Mouse (Mus musculus) kidney, postnatal 10 days (tissue): ENCODE data around the gene Aktip.

Source experiments
- DNase-seq: peaks from one replicate; pipeline ENCODE4 v3.0.0; 2021; ENCODE audit warnings: mixed read lengths

Aktip gene

DNA sequence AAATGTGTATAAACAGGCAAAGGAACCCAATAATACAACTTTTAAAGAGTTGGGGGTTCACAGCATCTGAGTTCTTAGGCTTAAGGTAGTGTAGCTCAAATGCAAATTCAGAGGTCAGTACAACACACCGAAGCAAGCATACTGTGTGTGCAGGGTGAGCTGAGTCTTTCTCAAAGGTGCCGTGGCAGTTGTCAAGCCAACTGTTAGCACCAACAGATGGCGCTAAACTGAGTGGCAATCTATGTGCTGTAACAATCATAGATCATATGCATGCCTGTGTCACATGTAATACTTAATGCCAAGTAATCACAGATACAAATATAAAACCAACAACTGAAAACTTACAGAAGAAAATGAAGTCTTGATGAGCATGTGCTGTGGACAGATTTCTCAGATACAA lies 81.6 kb downstream of the Aktip start:
- DNase-seq, result no peak

DNA sequence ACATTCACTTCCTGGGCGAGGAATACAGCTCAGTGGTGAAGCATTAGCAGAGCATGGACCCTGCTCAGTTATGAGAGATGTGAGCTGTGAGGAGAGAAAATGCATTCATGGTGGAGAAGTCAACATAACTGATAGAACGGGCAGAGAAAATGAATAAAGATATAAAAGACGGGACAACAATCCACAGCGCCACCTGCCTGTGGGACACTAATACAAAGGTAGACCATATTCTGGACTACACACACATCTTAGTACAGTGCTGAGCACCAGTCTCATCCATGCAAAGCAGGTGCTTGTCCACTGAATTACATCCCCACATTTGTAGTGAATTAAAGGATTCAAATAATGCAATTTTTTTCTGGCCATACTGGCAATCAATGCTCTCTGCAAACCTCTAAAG lies 82.2 kb downstream of the Aktip start:
- DNase-seq, result no peak

DNA sequence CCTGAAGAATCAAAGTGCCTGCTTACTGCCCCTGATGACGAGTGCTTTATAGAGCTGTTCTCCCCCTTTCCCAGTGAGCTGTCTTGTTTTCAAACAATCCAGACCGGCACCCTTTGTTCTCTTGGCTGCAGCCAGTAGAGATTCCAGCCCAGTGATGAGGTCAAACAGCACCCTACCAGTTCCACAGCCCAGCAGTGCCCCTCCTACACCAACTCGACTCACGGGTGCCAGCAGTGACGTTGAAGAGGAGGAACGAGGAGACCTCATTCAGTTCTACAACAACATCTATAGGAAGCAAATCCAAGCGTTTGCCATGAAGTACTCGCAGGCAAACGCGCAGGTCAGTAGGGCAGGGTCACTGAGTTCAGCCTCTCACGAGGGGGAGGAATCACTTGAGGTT lies 84.9 kb downstream of the Aktip start:
- peak; percentile 24 for DNase-seq

DNA sequence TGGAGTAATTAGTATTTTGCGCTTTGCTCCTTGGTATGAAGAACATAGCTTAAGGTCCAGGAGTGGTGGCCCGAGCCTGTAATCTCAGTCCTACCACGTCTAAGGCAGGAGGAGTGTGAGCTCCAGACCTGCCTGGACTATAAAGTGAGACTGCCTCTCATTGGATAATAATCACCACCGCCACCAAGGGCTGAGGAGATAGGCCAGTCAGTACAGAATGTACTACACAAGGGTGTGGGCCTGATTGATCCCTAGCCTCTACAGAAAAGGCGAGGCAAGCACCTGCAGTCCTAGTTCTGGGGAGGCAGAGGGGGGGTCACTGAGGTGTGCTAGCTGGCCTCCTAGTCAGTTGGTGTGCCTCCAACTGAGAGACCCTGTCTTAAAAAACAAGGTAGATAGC lies 85.3 kb downstream of the Aktip start:
- DNase-seq, result no peak

DNA sequence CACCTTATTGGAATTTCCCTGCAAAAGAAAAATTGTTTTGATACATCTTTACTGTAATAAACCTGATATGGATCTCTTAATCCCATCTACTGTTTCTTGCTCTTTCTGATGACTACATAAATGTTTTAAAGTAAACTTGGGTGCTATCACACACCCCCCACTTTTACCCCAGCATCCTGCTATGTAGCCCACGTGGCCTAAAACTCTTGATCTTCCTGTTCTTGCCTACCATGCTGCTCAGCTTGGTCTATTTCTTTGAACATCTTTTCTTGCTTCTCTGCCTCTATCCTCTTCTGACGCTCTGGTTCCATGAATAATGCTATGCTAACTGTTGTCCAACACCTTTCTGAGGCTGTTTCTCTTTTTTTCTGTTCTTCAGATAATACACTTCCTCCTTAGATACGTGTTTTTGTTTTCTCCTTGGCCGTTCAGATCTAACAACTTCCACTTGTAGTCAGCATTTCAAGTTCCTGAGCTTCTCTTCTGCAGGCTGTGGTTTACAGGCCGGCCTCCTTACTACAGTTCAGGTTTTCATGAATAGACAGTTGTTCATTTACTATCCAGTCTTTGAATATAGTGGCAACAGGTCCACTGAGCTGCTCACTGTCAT lies 87.8 kb downstream of the Aktip start:
- DNase-seq, result no peak

DNA sequence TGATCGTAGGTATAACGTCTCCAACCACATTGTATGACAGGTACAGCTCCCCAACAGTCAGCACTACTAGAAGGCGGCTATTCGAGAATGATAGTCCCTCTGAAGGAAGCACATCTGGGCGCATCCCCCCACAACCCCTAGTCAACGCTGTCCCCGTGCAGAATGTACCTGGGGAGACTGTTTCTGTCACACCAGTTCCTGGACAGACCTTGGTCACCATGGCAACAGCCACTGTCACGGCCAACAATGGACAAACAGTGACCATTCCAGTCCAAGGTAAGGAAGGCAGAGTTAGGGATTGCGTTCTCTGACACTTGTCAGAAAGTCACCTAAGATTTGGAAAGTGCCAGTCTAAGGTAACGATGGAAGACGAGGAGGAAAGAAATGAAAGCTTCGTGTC lies 93.5 kb downstream of the Aktip start:
- no peak for DNase-seq

DNA sequence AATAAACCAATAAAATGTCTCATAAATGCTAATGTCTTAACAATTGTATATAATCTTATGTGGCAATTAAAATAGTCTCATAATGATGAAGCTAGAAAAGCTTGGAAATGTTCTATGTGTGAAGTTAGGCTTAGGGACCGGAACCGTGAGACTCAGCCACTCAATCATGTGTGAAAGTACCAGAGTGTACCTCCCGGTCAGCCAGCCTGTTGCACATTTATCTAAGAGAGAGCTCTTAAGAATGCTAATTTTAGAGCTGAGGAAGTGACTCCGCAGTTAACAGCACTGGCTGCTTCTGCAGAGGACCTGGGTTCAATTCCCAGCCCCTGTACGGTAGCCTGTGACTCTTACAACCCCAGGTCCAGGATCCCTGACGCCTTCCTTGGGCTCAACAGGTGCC lies 101.7 kb downstream of the Aktip start:
- no peak for DNase-seq

DNA sequence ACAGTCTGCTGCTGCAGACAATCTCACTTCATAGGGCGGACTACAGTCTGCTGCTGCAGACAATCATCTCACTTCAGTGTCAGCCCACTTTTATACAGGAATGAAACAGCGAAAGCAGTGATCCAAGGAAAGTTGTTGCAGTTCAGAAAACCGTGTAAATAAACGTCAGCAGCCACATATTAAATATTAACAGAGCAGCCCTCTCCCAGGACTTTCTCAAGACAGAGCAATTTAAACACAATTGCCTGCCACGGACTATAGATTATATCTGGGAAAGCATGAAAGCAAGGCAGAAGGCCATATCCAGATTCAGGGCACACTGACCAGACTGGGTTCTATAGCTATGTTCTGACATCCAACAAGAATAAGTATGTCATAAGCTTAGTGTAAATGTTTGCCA lies 105.6 kb downstream of the Aktip start:
- DNase-seq, result no peak

DNA sequence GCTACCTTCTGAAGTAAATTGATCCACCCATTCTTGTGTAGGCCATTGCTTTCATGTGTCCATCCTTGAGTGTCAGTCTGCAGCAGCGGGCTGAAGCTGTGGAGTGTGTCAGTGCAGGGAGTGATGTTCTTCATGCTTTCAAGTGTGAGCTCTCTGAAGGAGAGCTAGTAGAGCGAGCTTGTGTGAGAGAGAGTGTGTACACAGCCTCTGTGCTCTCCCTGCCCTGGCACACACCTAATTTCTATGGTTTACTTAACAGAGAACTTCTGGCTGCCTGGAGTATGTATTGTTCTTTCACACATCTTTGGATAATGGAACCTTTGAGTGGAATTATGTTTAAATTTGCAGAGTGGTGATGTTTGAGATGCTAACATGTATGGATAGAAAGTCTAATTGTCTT lies 110.2 kb downstream of the Aktip start:
- DNase-seq, result no peak

DNA sequence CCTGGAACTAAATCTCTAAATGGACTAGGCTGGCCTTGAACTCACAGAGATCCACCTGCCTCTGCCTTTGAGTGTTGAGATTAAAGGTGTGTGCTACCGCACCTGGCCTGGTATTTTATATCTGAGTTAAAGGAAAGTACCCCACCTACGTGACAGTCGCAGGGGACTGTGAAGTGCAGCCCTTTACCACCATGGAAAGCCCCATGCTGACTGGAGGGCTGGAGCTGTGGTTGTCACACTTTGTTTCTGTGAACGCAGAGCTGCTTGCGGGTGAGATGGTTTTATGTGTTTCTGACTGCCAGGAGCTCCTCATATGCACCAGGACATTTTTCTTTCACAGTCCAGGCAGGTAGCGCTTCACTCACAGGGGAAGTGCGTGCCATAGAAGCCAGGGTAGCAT lies 111.3 kb downstream of the Aktip start:
- no peak for DNase-seq

DNA sequence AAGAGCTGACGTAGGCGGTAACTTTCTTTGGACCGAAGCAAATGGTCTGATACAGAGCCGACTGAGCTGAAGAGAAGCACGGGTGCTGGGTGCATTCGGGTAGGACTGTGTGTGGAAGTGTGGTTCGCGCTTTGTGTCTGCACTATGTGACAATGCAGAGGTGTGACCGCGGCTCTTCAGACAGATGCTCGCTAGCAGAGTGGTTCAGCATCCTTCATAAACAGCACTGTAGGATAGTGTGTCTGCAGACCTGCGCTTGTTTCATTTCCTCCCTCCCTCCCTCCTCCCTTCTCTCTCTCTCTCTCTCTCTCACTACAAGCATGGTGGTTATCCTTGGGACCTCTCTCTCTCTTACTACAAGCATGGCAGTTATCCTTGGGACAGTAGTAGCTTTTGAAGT lies 117.3 kb downstream of the Aktip start:
- DNase-seq, result no peak

DNA sequence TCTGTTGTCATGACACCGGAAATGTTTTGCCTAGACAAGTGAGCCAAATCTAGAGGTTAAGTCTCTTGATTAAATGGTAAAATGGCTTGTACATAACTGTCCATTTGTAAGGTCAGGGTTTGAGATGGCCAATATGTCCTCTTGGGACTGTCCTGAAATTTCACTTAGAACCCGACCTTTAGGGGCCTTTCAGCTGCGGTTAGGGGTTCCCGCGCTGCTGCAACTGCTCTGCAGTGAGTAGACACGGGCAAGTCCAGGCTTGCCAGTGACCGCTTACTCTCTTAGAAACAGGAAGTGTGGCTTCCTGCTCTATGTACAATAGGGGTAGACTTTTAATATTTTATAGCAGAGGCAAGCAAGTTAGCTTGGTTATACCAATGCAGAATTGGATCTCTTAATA lies 117.9 kb downstream of the Aktip start:
- no peak for DNase-seq

DNA sequence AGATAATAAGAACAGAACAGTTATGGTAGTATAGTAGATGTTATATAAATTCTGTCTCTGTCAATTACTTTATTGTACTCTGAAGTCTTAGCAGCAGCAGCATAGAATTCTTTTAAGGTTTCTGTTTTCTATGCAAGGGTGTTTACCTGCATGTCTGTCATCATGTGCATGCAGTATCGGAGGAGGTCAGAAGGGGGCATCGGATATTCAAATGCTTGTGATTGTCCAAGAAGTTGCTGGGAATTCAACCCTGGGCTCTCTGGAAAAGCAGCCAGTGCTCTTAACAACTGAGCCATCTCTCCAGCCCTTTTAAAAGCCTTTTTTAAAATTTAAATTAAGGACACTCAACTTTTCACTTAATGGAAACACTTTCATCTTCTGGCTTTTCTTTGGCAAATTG lies 120.1 kb downstream of the Aktip start:
- no peak for DNase-seq

DNA sequence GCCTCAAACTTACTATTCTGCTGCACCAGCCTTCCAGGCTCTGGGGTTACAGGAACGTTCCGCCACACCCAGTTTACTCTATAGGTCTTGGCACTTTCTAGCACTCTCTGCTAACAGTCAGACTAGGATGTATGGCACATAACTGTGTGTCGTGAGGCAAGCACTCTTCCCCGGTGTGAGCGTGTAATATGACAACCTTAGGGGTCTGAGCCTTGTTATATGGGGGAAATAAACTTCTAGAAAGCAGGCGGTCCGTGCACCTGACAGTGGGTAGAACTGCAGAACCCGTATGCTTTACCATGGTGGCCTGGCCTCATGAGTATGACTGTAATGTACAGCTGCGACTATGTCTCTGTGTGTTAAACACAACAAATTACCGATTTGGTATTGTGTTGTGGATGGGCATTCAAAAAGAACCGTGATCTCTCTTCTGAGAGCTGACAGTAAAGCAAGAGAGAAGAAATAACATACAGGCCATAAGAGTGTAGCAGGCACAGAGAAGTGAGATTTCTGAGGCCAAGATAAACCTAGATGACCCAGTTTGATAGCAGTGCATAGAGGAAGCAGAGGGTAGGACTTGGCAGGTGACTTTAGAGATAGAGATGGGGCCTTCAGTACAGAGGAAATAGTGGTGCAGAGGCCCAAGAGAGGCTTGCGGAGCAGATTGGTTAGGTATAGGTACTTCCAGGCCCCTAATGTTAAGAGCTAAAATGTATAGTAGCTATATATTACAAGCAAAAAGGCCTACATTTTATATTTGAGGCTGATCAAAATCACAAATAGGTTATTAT lies 122.5 kb downstream of the Aktip start:
- DNase-seq, result no peak

DNA sequence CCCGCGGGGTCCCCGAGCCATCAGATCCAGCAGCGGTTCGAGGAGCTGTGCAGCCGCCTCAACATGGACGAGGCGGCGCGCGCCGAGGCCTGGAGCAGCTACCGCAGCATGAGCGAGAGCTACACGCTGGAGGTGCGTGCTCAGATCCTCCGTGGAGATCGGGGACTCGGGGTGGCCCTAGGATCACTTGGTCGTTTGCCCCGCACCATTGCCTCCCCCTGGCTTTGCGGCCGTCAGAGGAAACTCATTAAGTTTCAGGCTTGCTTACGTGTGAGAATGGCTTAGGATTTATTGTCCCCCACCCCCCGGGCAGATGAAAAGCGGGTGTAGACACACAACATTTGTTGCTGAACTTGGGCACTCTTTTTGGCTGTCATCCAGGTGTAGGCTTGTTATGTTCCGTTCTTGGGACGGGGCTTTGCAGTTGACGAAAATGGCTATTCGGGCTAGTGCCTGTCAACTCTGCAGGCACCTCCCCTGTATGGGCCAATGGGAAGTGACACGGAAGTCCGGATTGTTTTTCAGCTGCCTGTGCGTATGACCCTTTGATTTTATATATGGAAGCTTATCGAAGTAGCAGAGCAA lies 129.4 kb downstream of the Aktip start:
- peak; percentile 86 for DNase-seq

DNA sequence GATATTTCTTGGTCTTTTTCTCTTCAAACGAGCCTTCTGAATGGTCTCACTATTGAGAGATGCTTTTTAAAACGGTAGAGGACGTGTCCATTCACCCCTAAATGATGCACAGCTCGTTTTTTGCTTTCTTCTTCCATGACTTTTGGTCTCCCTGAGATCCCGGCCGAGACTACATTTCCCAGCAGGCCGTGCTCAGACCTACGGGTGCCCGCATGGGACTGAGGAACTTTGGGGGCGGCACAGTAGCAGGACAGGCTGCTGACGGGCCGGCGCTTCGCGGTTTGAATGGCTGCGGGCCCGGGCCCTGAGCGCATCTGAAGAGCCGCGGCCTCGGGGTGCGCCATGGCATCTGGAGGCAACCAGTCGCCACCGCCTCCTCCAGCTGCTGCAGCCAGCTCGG lies 129.9 kb downstream of the Aktip start, which contains the start of gene Rbl2:
Gene Rbl2 (plus strand): TSS at position 224 of the 400 bp plus-strand sequence.
- peak; percentile 96 for DNase-seq

DNA sequence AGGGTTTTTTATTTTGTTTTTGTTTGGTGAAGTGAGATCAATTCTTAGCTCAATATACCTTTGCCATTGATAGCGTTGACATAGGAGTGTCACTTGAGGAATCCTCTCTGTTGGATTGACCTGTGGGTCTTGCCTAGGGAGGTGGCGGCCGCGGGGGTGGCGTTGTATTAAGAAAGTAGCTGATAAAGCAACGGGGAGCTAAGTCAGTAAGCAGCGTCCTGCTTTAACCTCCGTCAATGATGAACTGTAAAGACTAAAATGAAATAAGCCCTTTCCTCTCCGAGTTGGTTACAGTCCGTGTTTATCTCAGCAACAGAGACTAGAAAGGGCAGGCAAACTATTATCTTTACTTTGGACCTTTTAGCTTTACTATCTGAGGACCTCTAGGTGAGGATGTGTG lies 130.4 kb downstream of the Aktip start:
- DNase-seq, result peak; percentile 40

DNA sequence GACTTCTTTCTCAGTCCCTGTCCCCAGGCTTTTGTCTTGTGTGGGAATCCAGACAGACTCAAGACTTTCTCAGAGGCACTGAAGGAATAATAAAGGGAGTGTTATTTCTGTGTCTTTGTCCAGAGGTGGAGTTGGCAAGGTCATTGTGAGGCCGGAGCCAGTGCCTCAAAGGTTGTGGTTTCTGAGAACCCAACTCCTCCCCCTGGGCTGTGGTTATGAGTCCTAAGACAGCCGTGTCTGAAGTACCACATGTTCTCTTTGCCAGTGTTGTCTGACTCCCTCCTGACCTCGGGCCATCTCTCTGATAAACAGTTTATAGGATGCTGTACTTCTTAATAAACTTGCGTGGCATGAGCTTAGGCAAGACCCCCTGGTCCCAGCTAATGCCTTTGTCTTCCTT lies 134.6 kb downstream of the Aktip start:
- DNase-seq, result no peak
